Mouse (Mus musculus) megakaryocyte, adult 5-6 weeks (primary cell): ENCODE measurements around the gene Grk5. TPM values are rescaled to one million over a fixed set of nuclear protein-coding genes. Genes with fewer than 3 reads are reported as not detected.
"Not testable (repeated sequence)": the region's sequence is repeated elsewhere in the genome, so short reads cannot be mapped to it uniquely, and the experiment has no call there.

Source experiments
- ATAC-seq: 2 replicates; pipeline ENCODE4 v1.8.0; 2016; ENCODE audit warnings: mild to moderate bottlenecking, inconsistent platforms; ENCODE audit not compliant: poor library complexity, severe bottlenecking
- total RNA-seq, 2 experiments: library from RNA; stranded (forward) in 1 of 2; stranded (reverse) in 1 of 2; fragments of 153-499, 151-499 nt in 1 of 2; fragments of 221-1000, 200-1000 nt in 1 of 2; gene quantifications; 2 replicates each; pipeline versions ENCODE4 v1.2.3 to v1.2.4; 2015 to 2017

Gene Grk5
- total RNA-seq, 2 experiments from 2014 or later: 27.6 to 27.7 TPM

DNA sequence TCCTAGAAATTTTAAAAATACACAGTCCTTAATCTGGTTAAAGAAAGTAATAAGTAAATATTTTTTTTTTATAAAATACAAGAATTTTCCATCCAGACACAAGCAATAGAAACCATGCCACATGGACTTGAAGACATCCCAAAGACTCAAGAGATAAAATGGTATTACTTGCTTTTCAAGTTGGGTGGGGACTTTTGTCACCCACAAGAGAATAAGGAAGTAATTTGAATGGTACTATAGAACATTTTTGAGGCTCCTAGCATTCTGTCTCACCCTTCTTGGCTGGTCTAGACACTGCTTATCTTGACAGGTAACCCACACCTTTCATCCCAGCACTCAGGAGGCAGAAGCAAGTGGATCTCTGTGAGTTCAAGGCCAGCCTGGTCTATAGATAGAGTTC, 20.8 kb downstream of the Grk5 start:
- ATAC-seq: no peak

DNA sequence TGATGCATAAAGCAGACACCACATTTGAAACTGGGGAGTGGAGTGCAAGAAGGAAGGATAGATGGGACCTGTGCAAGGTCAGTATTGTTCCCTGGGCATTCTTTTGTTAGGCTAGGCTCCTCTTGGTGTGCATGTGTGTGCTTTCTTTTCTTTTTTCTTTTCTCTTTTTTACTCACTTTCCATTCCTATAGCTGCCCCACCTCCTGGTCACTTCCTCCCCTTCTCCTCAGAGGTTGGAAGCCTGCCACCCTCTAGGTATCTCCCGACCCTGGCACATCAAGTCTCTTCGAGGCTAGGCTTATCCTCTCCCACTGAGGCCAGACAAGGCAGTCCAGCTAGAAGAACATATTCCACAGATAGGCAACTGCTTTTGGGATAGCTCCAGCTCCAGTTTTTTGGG, 22.1 kb downstream of the Grk5 start:
- no peak for ATAC-seq

DNA sequence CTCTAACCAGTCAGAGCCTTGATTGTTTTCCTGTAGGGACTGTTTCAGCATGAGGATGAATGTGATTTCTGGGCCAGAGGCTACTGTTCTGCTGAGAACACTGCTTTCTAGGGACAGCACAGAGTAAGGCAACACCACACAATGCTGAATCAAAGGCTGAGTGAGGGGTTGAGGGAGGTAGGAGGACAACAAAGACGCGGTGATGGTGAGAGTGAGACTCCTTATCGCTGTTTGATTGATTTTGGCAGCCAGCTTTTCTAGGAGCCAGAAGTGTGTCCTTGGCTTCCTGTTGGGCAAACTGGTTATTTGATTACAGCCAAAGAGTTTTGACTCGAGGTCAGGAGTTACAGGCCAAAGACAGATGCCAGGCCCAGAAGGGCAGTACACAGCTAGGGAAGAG, 25.7 kb downstream of the Grk5 start:
- ATAC-seq: no peak

DNA sequence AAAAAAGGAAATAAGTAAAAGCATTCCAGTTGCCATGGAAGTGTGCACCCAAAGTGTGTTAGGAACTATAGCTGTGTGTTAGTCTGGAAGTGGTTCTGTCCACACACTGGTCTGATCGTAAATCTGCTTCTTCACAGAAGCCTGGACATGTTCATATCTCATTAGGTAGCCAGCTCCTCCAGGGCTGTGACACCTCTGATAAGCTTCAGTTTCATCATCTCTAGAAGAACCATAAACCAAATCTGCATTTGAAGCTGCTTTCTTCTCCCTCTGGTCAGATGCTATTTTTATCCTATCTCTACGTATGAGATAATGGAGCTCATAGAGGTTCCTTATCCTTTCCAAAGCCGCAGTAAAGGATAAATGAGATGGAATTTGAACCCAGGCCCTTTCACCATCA, 26.3 kb downstream of the Grk5 start:
- no peak for ATAC-seq

GRCm38 (mm10) chr19:60916869-60917570, 27.5 kb downstream of the Grk5 start:
- ATAC-seq: no peak

DNA sequence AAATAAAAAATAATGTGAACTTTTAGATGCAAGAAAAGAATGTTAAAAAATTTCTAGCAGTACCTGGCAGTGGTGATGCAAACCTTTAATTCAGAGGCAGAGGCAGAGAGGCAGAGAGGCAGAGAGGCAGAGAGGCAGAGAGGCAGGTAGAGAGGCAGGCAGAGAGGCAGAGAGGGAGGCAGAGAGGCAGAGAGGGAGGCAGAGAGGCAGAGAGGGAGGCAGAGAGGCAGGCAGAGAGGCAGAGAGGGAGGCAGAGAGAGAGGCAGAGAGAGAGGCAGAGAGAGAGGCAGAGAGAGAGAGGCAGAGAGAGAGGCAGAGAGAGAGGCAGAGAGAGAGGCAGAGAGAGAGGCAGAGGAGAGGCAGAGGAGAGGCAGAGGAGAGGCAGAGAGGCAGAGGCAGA, 35.0 kb downstream of the Grk5 start:
- ATAC-seq: not testable (repeated sequence)

GRCm38 (mm10) chr19:60935001-60935400, 45.5 kb downstream of the Grk5 start:
- peak; percentile 72 for ATAC-seq

- peak; percentile 92 for ATAC-seq
Measured at GRCm38 (mm10) chr19:60939954-60940379, 50.4 kb downstream of the Grk5 start.

GRCm38 (mm10) chr19:60940866-60941265, 51.3 kb downstream of the Grk5 start:
- ATAC-seq: no peak

GRCm38 (mm10) chr19:60945801-60946311, 56.3 kb downstream of the Grk5 start:
- peak; percentile 88 for ATAC-seq

GRCm38 (mm10) chr19:60946656-60947055, 57.1 kb downstream of the Grk5 start:
- peak; percentile 73 for ATAC-seq

- ATAC-seq: no peak
Measured at GRCm38 (mm10) chr19:60948996-60949395, 59.4 kb downstream of the Grk5 start.

- ATAC-seq: no peak
Measured at GRCm38 (mm10) chr19:60950056-60950869, 60.7 kb downstream of the Grk5 start.

DNA sequence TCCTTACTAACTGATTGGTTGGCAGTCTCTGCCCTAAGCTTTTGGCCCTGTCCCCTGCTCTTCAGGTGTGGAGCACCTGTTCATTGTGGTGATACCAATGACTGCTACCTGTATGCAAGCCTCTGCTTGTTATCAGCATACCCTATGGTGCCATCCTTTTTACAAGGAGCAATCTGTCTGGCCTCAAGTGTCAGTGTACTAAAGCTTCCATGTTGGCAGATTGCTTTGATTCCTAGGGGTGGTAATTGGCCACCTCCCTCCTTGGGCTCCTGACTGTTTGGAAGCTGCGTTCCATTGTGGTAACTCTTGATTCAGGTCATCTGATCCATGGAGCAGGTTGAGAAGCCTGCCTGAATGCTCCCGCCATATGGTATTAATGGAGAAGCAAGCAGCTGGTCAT, 65.6 kb downstream of the Grk5 start:
- ATAC-seq: no peak

GRCm38 (mm10) chr19:60955712-60956111, 66.2 kb downstream of the Grk5 start:
- no peak for ATAC-seq

- no peak for ATAC-seq
Measured at GRCm38 (mm10) chr19:60956198-60956750, 66.7 kb downstream of the Grk5 start.

DNA sequence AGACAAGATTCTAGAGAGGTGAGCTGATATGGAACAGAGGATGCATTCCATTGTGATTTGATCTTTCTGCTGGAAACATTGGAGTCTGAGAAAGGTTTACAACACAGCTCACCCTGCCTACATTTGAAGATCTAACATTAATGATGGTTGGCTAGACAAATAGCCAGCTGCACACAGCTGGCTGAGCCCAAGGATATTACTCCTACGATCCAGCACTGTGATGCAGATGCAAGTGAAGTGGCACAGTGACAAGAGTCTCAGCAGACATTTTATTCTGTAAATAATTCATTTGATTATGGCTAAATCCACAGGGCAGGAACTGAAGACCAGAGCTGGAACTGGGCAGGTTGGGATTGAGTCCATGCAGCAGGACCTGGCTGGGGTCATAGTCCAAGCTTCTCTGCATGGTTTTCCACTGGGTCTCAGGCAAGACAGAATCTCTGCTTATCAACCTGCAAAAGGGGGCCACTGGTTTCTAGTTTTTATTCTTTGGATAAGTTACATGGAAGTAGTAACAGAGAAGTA, 70.2 kb downstream of the Grk5 start:
- no peak for ATAC-seq

GRCm38 (mm10) chr19:60962358-60963061, 73.0 kb downstream of the Grk5 start:
- ATAC-seq: no peak

DNA sequence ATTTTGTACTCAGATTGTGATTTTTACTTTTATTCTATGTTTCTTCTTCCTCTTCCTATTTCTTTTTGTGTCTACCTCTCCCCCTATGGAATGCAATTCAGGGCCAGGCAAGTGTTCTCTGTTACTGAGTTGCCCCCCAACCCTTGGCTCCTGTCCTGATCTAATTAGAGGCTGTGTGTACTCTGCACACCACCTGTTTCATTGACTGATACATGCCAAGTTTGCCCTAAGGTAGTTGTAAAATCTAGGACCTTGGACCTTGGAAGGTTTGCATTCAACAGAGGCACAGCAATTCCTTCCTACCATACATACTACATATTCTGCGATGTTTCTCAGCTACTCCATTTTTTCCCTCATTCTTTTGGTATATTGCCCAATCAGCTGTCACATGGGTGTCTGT, 78.4 kb downstream of the Grk5 start:
- ATAC-seq: no peak

DNA sequence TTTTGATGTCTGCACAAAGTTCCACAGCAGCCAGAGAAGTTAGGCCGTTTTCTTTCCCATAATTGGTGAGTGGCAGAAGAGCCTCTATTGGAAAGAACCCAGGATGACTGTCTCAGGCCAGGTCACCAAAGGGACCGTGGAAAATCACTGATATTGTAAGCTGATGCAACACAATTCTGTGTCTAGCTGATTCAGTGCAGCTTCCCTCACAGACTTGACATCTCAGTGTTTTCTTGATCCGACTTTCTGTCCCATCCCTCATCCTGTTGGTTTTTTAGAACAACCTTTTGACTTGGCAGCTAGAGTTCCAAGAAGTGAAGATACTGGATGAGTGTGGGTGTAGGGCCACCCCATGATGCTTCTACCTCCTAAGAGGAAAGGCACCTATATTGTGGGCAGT, 80.9 kb downstream of the Grk5 start:
- ATAC-seq: no peak

DNA sequence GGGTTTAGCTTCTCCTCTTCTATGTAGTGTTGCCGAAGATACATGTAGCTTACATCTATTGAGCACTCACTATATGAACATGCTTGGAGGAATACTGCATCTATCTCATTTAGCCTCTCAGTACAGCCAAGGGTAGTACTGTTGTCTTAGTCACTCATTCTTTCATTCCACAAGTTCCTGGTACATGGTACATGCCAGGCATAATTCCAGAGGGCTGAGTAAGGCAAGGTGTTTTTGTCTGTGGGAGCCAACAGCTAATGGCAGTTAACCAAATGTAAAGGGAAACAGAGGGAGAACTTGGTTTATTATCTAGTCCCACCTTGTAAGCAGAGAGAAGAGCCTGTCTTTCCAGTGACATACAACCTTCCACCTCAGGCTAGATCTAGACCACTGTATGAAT, 82.0 kb downstream of the Grk5 start:
- ATAC-seq: no peak
